Mouse (Mus musculus): ENCODE results near the gene Gsk3a. TPM values are rescaled to one million over a fixed set of nuclear protein-coding genes. Genes with fewer than 3 reads are reported as not detected.

Gsk3a gene
- polyA plus RNA-seq, 1 experiment from 2014 or later = 12.1 TPM

DNA sequence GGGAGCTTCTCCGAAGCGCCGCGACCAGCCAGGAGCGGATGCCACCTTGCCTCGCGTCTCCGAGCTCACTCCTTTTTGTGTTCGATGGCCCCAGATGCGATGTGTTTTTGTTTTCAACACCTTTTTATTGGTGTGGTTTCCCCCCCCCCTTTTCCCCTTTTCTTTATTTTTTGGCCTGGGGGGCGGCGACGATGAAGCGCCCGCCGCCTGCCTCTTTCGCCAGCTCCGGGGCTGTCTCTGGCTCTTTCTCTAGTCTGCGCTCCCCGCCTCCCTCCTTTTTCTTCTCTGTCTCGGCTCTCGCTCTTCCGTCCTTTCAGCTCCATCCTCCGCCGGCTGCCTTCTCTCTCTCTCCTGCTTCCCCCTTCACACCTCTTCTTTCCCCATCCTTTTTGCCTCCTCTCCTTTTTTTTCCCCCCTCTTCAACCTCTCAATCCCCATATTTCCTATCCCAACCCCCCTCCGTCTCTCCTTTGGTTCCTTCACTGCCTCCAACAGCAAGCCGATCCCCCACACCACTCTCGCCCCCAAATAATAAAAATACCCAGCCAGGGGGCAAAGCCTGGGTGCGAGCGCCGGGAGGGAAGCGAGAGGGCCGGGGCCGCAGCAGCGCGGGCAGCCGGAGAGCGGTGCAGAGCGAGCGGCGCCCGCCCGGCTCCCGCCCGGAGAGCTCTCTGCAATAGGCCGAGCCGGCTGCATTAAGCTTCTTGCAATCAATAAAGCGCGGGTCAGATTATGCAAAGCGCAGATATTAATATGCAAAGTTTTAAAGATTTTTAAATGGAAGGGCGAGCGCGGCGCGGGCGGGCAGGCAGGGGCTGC, 58.7 kb downstream of the Gsk3a start:
- peak; percentile 49; the same call in 1 of the 2 replicates for ATAC-seq (ENCODE audit: insufficient number of reproducible peaks, low FRiP score)
- peaks cover 15% of the 10 kb centered on the region; the same call in 1 of the 2 replicates for H3K4me1 ChIP-seq (replicated peaks)

DNA sequence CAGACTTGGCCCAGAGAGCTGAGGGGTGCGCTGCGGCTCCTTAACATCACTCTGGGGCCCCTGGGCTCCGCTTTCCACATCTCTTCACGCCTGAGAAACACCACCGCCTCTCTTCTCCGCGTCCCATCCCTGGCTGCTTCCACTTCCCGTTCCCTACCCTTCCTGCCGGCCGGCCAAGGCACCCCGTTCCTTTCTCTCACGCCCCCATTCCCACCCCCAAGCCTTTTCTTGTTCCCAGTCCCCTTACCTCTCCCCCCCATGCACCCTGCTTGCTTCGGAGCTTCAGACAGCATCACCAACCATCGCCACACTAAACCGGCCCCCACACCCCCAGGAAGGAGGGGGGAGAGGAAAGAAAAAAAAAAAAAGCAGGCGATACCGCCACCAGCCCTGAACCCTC, 59.3 kb downstream of the Gsk3a start:
- H3K9me3 ChIP-seq (replicated peaks) = no peaks in the 10 kb centered on the region
- 4% methylated on average over 16 of the region's 17 CpGs for WGBS
- H3K4me3 ChIP-seq = peak overlapping the region; percentile 53

More for the DNA sequence above, 58.7 kb downstream of the Gsk3a start:
- peaks cover 100% of the 10 kb centered on the region for H3K27me3 ChIP-seq (replicated peaks)
- H3K4me2 ChIP-seq = peak overlapping the region; percentile 82
- WGBS = 2% methylated on average over 55 of the region's 56 CpGs
- H3K36me3 ChIP-seq = no peaks in the 10 kb centered on the region
- H3K9ac ChIP-seq = 0 out of 2 replicates have a peak overlapping the region, but pooled peaks have one; percentile 35
- peak overlapping the region; percentile 53 for H3K4me3 ChIP-seq
- H3K9me3 ChIP-seq (replicated peaks) = no peaks in the 10 kb centered on the region
- no peak overlapping the region for H3K27ac ChIP-seq (ENCODE audit: poor library complexity, severe bottlenecking)

More for the DNA sequence above, 59.3 kb downstream of the Gsk3a start:
- H3K9ac ChIP-seq = no peak overlapping the region
- H3K36me3 ChIP-seq = no peaks in the 10 kb centered on the region
- peaks cover 100% of the 10 kb centered on the region for H3K27me3 ChIP-seq (replicated peaks)
- H3K4me1 ChIP-seq (replicated peaks) = peaks cover 15% of the 10 kb centered on the region; the same call in 1 of the 2 replicates
- ATAC-seq (ENCODE audit: insufficient number of reproducible peaks, low FRiP score) = no peak
- no peak overlapping the region for H3K27ac ChIP-seq (ENCODE audit: poor library complexity, severe bottlenecking)
- peak overlapping the region; percentile 82 for H3K4me2 ChIP-seq

Small RNA genes lying within 50 kb of the gene (microRNA-seq; reads per million reads assigned to microRNA genes)
- gene Mir7048 = not detected

Other genes starting within 250 kb of the Gsk3a start
- 2.9 and 3.8 TPM in 2 replicates for gene Atp1a3, start 231.9 kb downstream of the Gsk3a start, polyA plus RNA-seq (2016; fragmentation: Nextera tagmentation; extraction: Ambion mirVana)
- gene Grik5, start 165.5 kb downstream of the Gsk3a start, polyA plus RNA-seq (2016; fragmentation: Nextera tagmentation; extraction: Ambion mirVana) = 7.7 and 7.9 TPM in 2 replicates
- 24.4 and 24.5 TPM in 2 replicates for gene Zfp574, start 165.3 kb downstream of the Gsk3a start, polyA plus RNA-seq (2016; fragmentation: Nextera tagmentation; extraction: Ambion mirVana)
- 0.54 and 0.81 TPM in 2 replicates for gene Pou2f2, start 58.1 kb downstream of the Gsk3a start, polyA plus RNA-seq (2016; fragmentation: Nextera tagmentation; extraction: Ambion mirVana)
- 8.2 and 9.5 TPM in 2 replicates for gene Dedd2, start 17.2 kb downstream of the Gsk3a start, polyA plus RNA-seq (2016; fragmentation: Nextera tagmentation; extraction: Ambion mirVana)
- gene Zfp526, start 16.4 kb downstream of the Gsk3a start, polyA plus RNA-seq (2016; fragmentation: Nextera tagmentation; extraction: Ambion mirVana) = 2.3 and 2.5 TPM in 2 replicates
- 17.6 and 20.4 TPM in 2 replicates for gene Erf, start 12.9 kb upstream of the Gsk3a start, polyA plus RNA-seq (2016; fragmentation: Nextera tagmentation; extraction: Ambion mirVana)
- gene Cic, start 29.9 kb upstream of the Gsk3a start, polyA plus RNA-seq (2016; fragmentation: Nextera tagmentation; extraction: Ambion mirVana) = 28.8 and 30.5 TPM in 2 replicates
- gene Pafah1b3, start 60.1 kb upstream of the Gsk3a start, polyA plus RNA-seq (2016; fragmentation: Nextera tagmentation; extraction: Ambion mirVana) = 127 and 131 TPM in 2 replicates
- gene Prr19, start 63.6 kb upstream of the Gsk3a start, polyA plus RNA-seq (2016; fragmentation: Nextera tagmentation; extraction: Ambion mirVana) = not detected in 2 replicates
- gene Tmem145, start 68.3 kb upstream of the Gsk3a start, polyA plus RNA-seq (2016; fragmentation: Nextera tagmentation; extraction: Ambion mirVana) = 0.23 and 0.30 TPM in 2 replicates
- gene Megf8, start 79.3 kb upstream of the Gsk3a start, polyA plus RNA-seq (2016; fragmentation: Nextera tagmentation; extraction: Ambion mirVana) = 10.3 and 10.8 TPM in 2 replicates
- not detected in 2 replicates for gene Cnfn, start 131.9 kb upstream of the Gsk3a start, polyA plus RNA-seq (2016; fragmentation: Nextera tagmentation; extraction: Ambion mirVana)
- 4.1 and 5.9 TPM in 2 replicates for gene Lipe, start 160.9 kb upstream of the Gsk3a start, polyA plus RNA-seq (2016; fragmentation: Nextera tagmentation; extraction: Ambion mirVana)
- not detected in 2 replicates for gene Cxcl17, start 175.0 kb upstream of the Gsk3a start, polyA plus RNA-seq (2016; fragmentation: Nextera tagmentation; extraction: Ambion mirVana)
- 2.1 and 2.4 TPM in 2 replicates for gene Ceacam1, start 239.8 kb upstream of the Gsk3a start, polyA plus RNA-seq (2016; fragmentation: Nextera tagmentation; extraction: Ambion mirVana)